Mouse (Mus musculus) cortical plate, adult 2 months (tissue): ENCODE results near the gene Cntn5.

ENCODE experiments used
- CTCF ChIP-seq: fragments of 200-500 bp; IDR thresholded peaks from 2 replicates; pipeline ENCODE4 v1.5.1; 2011; ENCODE audit warnings: mild to moderate bottlenecking, control low read depth, low read length; ENCODE audit not compliant: insufficient read depth; ENCODE audit errors: extremely low read depth
- POLR2A ChIP-seq: fragments of 200-500 bp; IDR thresholded peaks from 2 replicates; pipeline ENCODE4 v1.6.1; 2011; ENCODE audit warnings: mild to moderate bottlenecking, low read length, control low read depth; ENCODE audit not compliant: insufficient read depth; ENCODE audit errors: extremely low read depth

GRCm38 (mm10) chr9:9937444-9938436 lies 966.8 kb downstream of the Cntn5 start:
- TF ChIP-seq CTCF (no peak), POLR2A (no peak)
